Mouse (Mus musculus) kidney, embryonic 16.5 days (tissue): ENCODE measurements around the gene Slc25a16. TPM values are rescaled to one million over a fixed set of nuclear protein-coding genes. Genes with fewer than 3 reads are reported as not detected.
A peak's percentile ranks its signal among the peaks of the same experiment; 100 is the strongest.

Source experiments
- ATAC-seq: fragments of 200-750 bp; cut with Nextera tagmentation; 2 replicates; pipeline ENCODE4 v1.8.0; 2017; ENCODE audit warnings: moderate TSS enrichment; ENCODE audit not compliant: low FRiP score, low TSS enrichment
- H3K27ac ChIP-seq: fragments of 300-500 bp; sonication (generic); 2 replicates; pipeline ENCODE4 v1.5.1; 2014; ENCODE audit warnings: low read length
- H3K27me3 ChIP-seq: fragments of 300-500 bp; sonication (generic); 2 replicates; pipeline ENCODE4 v1.6.1; 2014; ENCODE audit warnings: low read length, control low read depth, mixed read lengths; ENCODE audit not compliant: insufficient read depth
- H3K36me3 ChIP-seq: fragments of 300-500 bp; sonication (generic); 2 replicates; pipeline ENCODE4 v1.6.1; 2014; ENCODE audit warnings: low read length, control low read depth, mixed read lengths; ENCODE audit not compliant: insufficient read depth
- H3K4me1 ChIP-seq: fragments of 300-500 bp; sonication (generic); 2 replicates; pipeline ENCODE4 v1.6.1; 2014; ENCODE audit warnings: low read length, control low read depth, mixed read lengths; ENCODE audit not compliant: insufficient read depth
- H3K4me2 ChIP-seq: fragments of 300-500 bp; sonication (generic); replicated peaks from 2 replicates; pipeline ENCODE4 v1.6.1; 2014; ENCODE audit warnings: low read depth, low read length
- H3K4me3 ChIP-seq: fragments of 300-500 bp; sonication (generic); 2 replicates; pipeline ENCODE4 v1.5.1; 2014; ENCODE audit warnings: mild to moderate bottlenecking, low read length
- H3K9ac ChIP-seq: fragments of 300-500 bp; sonication (generic); replicated peaks from 2 replicates; pipeline ENCODE4 v1.6.1; 2014; ENCODE audit warnings: low read length
- H3K9me3 ChIP-seq: fragments of 300-500 bp; sonication (generic); 2 replicates; pipeline ENCODE4 v1.6.1; 2016; ENCODE audit warnings: low read length, control low read depth
- WGBS: fragments of 180-500 bp; shearing (Covaris S2); extraction: QIAGEN DNeasy Blood & Tissue Kit; methylation state at CpG from one replicate; pipeline ENCODE4 v1.1.7; 2014; 5-methylcytosine and 5-hydroxymethylcytosine counted together
- polyA plus RNA-seq: library from polyadenylated mRNA; unstranded; fragments of >200 nt; fragmentation: Nextera tagmentation; extraction: Ambion mirVana; gene quantifications from 2 replicates; pipeline ENCODE4 v1.2.1, GENCODE M21; 2015

Slc25a16 gene
- polyA plus RNA-seq, 1 experiment from 2014 or later: 19.4 TPM

- H3K9ac ChIP-seq: no peak overlapping the region
- no peak overlapping the region for H3K4me2 ChIP-seq
- H3K4me1 ChIP-seq: peaks cover 5% of the 10 kb centered on the region; the same call in 1 of the 2 replicates
- no peaks in the 10 kb centered on the region for H3K27me3 ChIP-seq
- WGBS: 89% methylated on average over 10 of the region's 10 CpGs
- no peaks in the 10 kb centered on the region for H3K9me3 ChIP-seq
- H3K36me3 ChIP-seq: peaks cover 21% of the 10 kb centered on the region
- ATAC-seq: no peak
- H3K27ac ChIP-seq: no peak overlapping the region
- H3K4me3 ChIP-seq: no peak overlapping the region
Measured at GRCm38 (mm10) chr10:62944975-62945580, 24.6 kb downstream of the Slc25a16 start.

GRCm38 (mm10) chr10:62946738-62947471, 26.5 kb downstream of the Slc25a16 start, which contains the start of gene Dna2:
Gene Dna2 (plus strand): TSS chr10:62947026.
- peak within 1 kb of the TSS; percentile 58 for H3K4me2 ChIP-seq
- WGBS: under 1% methylated on average over 67 of the region's 68 CpGs
- H3K27ac ChIP-seq: peak within 1 kb of the TSS; percentile 96
- H3K27me3 ChIP-seq: no peaks in the 10 kb centered on the region
- peak; percentile 94 for ATAC-seq
- H3K9me3 ChIP-seq: no peaks in the 10 kb centered on the region
- H3K36me3 ChIP-seq: peaks cover 31% of the 10 kb centered on the region
- peak within 1 kb of the TSS; percentile 58 for H3K9ac ChIP-seq
- H3K4me1 ChIP-seq: peaks cover 5% of the 10 kb centered on the region; the same call in 1 of the 2 replicates
- peak within 1 kb of the TSS; percentile 51 for H3K4me3 ChIP-seq

GRCm38 (mm10) chr10:62948551-62948950, 28.1 kb downstream of the Slc25a16 start:
- H3K4me1 ChIP-seq: peaks cover 5% of the 10 kb centered on the region; the same call in 1 of the 2 replicates
- no peak for ATAC-seq
- H3K27ac ChIP-seq: no peak overlapping the region
- no peaks in the 10 kb centered on the region for H3K27me3 ChIP-seq
- peaks cover 30% of the 10 kb centered on the region for H3K36me3 ChIP-seq
- H3K4me3 ChIP-seq: no peak overlapping the region
- no peak overlapping the region for H3K4me2 ChIP-seq
- H3K9me3 ChIP-seq: no peaks in the 10 kb centered on the region
- WGBS: 94% methylated on average over 7 of the region's 7 CpGs
- H3K9ac ChIP-seq: no peak overlapping the region

GRCm38 (mm10) chr10:62963956-62964355, 43.5 kb downstream of the Slc25a16 start:
- no peak for ATAC-seq
- no peaks in the 10 kb centered on the region for H3K4me1 ChIP-seq
- WGBS: 96% methylated on average over 7 of the region's 7 CpGs
- no peak overlapping the region for H3K4me3 ChIP-seq
- no peak overlapping the region for H3K9ac ChIP-seq
- no peak overlapping the region for H3K4me2 ChIP-seq
- no peaks in the 10 kb centered on the region for H3K9me3 ChIP-seq
- H3K27ac ChIP-seq: no peak overlapping the region
- H3K27me3 ChIP-seq: no peaks in the 10 kb centered on the region
- H3K36me3 ChIP-seq: peaks cover 73% of the 10 kb centered on the region

GRCm38 (mm10) chr10:62965796-62966195, 45.4 kb downstream of the Slc25a16 start:
- 89% methylated on average over 11 of the region's 11 CpGs for WGBS
- Histone ChIP-seq H3K27ac (no peak overlapping the region), H3K4me1 (no peaks in the 10 kb centered on the region), H3K27me3 (no peaks in the 10 kb centered on the region), H3K9ac (no peak overlapping the region), H3K9me3 (no peaks in the 10 kb centered on the region), H3K4me2 (no peak overlapping the region), H3K36me3 (peaks cover 64% of the 10 kb centered on the region), H3K4me3 (no peak overlapping the region)
- no peak for ATAC-seq

- 66% methylated on average over 15 of the region's 15 CpGs for WGBS
- Histone ChIP-seq H3K9me3 (no peaks in the 10 kb centered on the region), H3K27ac (peak overlapping the region; percentile 38; the same call in 1 of the 2 replicates), H3K4me1 (no peaks in the 10 kb centered on the region), H3K9ac (no peak overlapping the region), H3K27me3 (no peaks in the 10 kb centered on the region), H3K4me2 (no peak overlapping the region), H3K4me3 (no peak overlapping the region), H3K36me3 (peaks cover 62% of the 10 kb centered on the region)
- ATAC-seq: peak; percentile 75
Measured at GRCm38 (mm10) chr10:62966291-62966690, 45.9 kb downstream of the Slc25a16 start.

GRCm38 (mm10) chr10:62971821-62972220, 51.4 kb downstream of the Slc25a16 start:
- ATAC-seq: peak; percentile 69
- H3K4me1 ChIP-seq: no peaks in the 10 kb centered on the region
- WGBS: 65% methylated on average over 16 of the region's 16 CpGs
- H3K4me2 ChIP-seq: no peak overlapping the region
- peaks cover 27% of the 10 kb centered on the region for H3K36me3 ChIP-seq
- H3K27me3 ChIP-seq: no peaks in the 10 kb centered on the region
- no peak overlapping the region for H3K9ac ChIP-seq
- H3K4me3 ChIP-seq: no peak overlapping the region
- no peak overlapping the region for H3K27ac ChIP-seq
- H3K9me3 ChIP-seq: no peaks in the 10 kb centered on the region

GRCm38 (mm10) chr10:62979667-62980038, 59.2 kb downstream of the Slc25a16 start:
- WGBS: 8% methylated on average over 10 of the region's 10 CpGs
- H3K4me1 ChIP-seq: peaks cover 8% of the 10 kb centered on the region; the same call in 1 of the 2 replicates
- peak overlapping the region; percentile 92; the same call in 1 of the 2 replicates for H3K9ac ChIP-seq
- H3K9me3 ChIP-seq: no peaks in the 10 kb centered on the region
- no peak for ATAC-seq
- peak overlapping the region; percentile 96 for H3K4me3 ChIP-seq
- H3K27ac ChIP-seq: no peak overlapping the region
- H3K4me2 ChIP-seq: peak overlapping the region; percentile 75
- no peaks in the 10 kb centered on the region for H3K27me3 ChIP-seq
- peaks cover 12% of the 10 kb centered on the region for H3K36me3 ChIP-seq

GRCm38 (mm10) chr10:62980039-62980954, 59.9 kb downstream of the Slc25a16 start, which contains the start of gene Rufy2:
Gene Rufy2 (plus strand): TSS chr10:62980223.
- H3K4me1 ChIP-seq: peaks cover 8% of the 10 kb centered on the region; the same call in 1 of the 2 replicates
- peak within 1 kb of the TSS; percentile 75 for H3K4me2 ChIP-seq
- peak within 1 kb of the TSS; percentile 96 for H3K4me3 ChIP-seq
- 1% methylated on average over 67 of the region's 77 CpGs for WGBS
- ATAC-seq: peak; percentile 95
- H3K9me3 ChIP-seq: no peaks in the 10 kb centered on the region
- no peaks in the 10 kb centered on the region for H3K27me3 ChIP-seq
- H3K9ac ChIP-seq: peak within 1 kb of the TSS; percentile 92
- H3K36me3 ChIP-seq: peaks cover 17% of the 10 kb centered on the region
- H3K27ac ChIP-seq: peak within 1 kb of the TSS; percentile 73
